Mouse (Mus musculus): Measurements from ENCODE around the gene A3galt2. TPM values are rescaled to one million over a fixed set of nuclear protein-coding genes. Genes with fewer than 3 reads are reported as not detected.

Gene A3galt2
- polyA plus RNA-seq, 2 experiments: 0.04 to 0.06 TPM

- 74% methylated on average over 6 of the region's 6 CpGs for WGBS (ENCODE audit: insufficient replicate concordance)
- Histone ChIP-seq H3K4me2 (ENCODE audit: low read depth) (no peak overlapping the region), H3K9me3 (ENCODE audit: control insufficient read depth, low read length) (no peaks in the 10 kb centered on the region), H3K4me3 (ENCODE audit: insufficient read depth in 1 of 2, low read depth in 2 of 2, low read length in 2 of 2) (no peak overlapping the region), H3K27me3 (ENCODE audit: control insufficient read depth, insufficient read depth, low read length) (no peaks in the 10 kb centered on the region), H3K27ac (no peak overlapping the region), H3K4me1 (replicated peaks; ENCODE audit: control insufficient read depth in 2 of 2, insufficient read depth in 2 of 2, low read length in 1 of 2) (peaks cover 3 to 6% of the 10 kb centered on the region in 2 experiments; a peak in 3 of 4 replicates), H3K36me3 (replicated peaks; ENCODE audit: control insufficient read depth, insufficient read depth, low read depth) (no peaks in the 10 kb centered on the region), H3K9ac (replicated peaks) (no peak overlapping the region)
- ATAC-seq (ENCODE audit: insufficient read depth) (no peak), DNase-seq (ENCODE audit: low read depth in 3 of 3, low spot score in 3 of 3) (no peak)
- TF ChIP-seq EP300 (IDR thresholded peaks at IDR 0.05; ENCODE audit: low read depth) (no peak), CTCF (IDR thresholded peaks at IDR 0.05; ENCODE audit: low read depth) (no peak)
Observed at GRCm38 (mm10) chr4:128710286-128710685, 44.9 kb upstream of the A3galt2 start.

GRCm38 (mm10) chr4:128710800-128711199 lies 44.4 kb upstream of the A3galt2 start:
- WGBS (ENCODE audit: insufficient replicate concordance): 66% methylated on average over 9 of the region's 9 CpGs

GRCm38 (mm10) chr4:128711455-128712135 lies 43.6 kb upstream of the A3galt2 start:
- peak; percentile 71 to 82 (median 73) for DNase-seq (ENCODE audit: low read depth in 3 of 3, low spot score in 3 of 3)
- H3K27ac ChIP-seq: no peak overlapping the region
- 6% methylated on average over 24 of the region's 24 CpGs for WGBS (ENCODE audit: insufficient replicate concordance)

More at GRCm38 (mm10) chr4:128710800-128711199, 44.4 kb upstream of the A3galt2 start:
- H3K9ac ChIP-seq (replicated peaks): no peak overlapping the region
- H3K27ac ChIP-seq: no peak overlapping the region
- DNase-seq (ENCODE audit: low read depth in 3 of 3, low spot score in 3 of 3) (no peak), ATAC-seq (ENCODE audit: insufficient read depth) (no peak)
- peaks cover 3 to 6% of the 10 kb centered on the region in 2 experiments; a peak in 3 of 4 replicates for H3K4me1 ChIP-seq (replicated peaks; ENCODE audit: control insufficient read depth in 2 of 2, insufficient read depth in 2 of 2, low read length in 1 of 2)
- no peak overlapping the region for H3K4me3 ChIP-seq (ENCODE audit: insufficient read depth in 1 of 2, low read depth in 2 of 2, low read length in 2 of 2)
- no peaks in the 10 kb centered on the region for H3K36me3 ChIP-seq (replicated peaks; ENCODE audit: control insufficient read depth, insufficient read depth, low read depth)
- no peak for TF ChIP-seq CTCF (IDR thresholded peaks at IDR 0.05; ENCODE audit: low read depth)
- TF ChIP-seq EP300 (IDR thresholded peaks at IDR 0.05; ENCODE audit: low read depth): no peak
- H3K9me3 ChIP-seq (ENCODE audit: control insufficient read depth, low read length): no peaks in the 10 kb centered on the region
- no peak overlapping the region for H3K4me2 ChIP-seq (ENCODE audit: low read depth)
- H3K27me3 ChIP-seq (ENCODE audit: control insufficient read depth, insufficient read depth, low read length): no peaks in the 10 kb centered on the region

GRCm38 (mm10) chr4:128712136-128712655 lies 43.0 kb upstream of the A3galt2 start:
- Histone ChIP-seq H3K27ac (no peak overlapping the region), H3K4me1 (replicated peaks; ENCODE audit: control insufficient read depth in 2 of 2, insufficient read depth in 2 of 2, low read length in 1 of 2) (peaks cover 3 to 8% of the 10 kb centered on the region in 2 experiments; a peak in 3 of 4 replicates)
- ATAC-seq (ENCODE audit: insufficient read depth): no peak

More at GRCm38 (mm10) chr4:128711455-128712135, 43.6 kb upstream of the A3galt2 start:
- Histone ChIP-seq H3K4me1 (replicated peaks; ENCODE audit: control insufficient read depth in 2 of 2, insufficient read depth in 2 of 2, low read length in 1 of 2) (peaks cover 3 to 8% of the 10 kb centered on the region in 2 experiments; a peak in 3 of 4 replicates), H3K4me3 (ENCODE audit: insufficient read depth in 1 of 2, low read depth in 2 of 2, low read length in 2 of 2) (peak overlapping the region; percentile 38 to 62), H3K36me3 (replicated peaks; ENCODE audit: control insufficient read depth, insufficient read depth, low read depth) (no peaks in the 10 kb centered on the region), H3K4me2 (ENCODE audit: low read depth) (peak overlapping the region; percentile 68), H3K27me3 (ENCODE audit: control insufficient read depth, insufficient read depth, low read length) (no peaks in the 10 kb centered on the region), H3K9ac (replicated peaks) (peak overlapping the region; percentile 41), H3K9me3 (ENCODE audit: control insufficient read depth, low read length) (no peaks in the 10 kb centered on the region)
- TF ChIP-seq CTCF (IDR thresholded peaks at IDR 0.05; ENCODE audit: low read depth) (peak; percentile 100), EP300 (IDR thresholded peaks at IDR 0.05; ENCODE audit: low read depth) (no peak)
- peak; percentile 70; the same call in 1 of the 2 replicates for ATAC-seq (ENCODE audit: insufficient read depth)

GRCm38 (mm10) chr4:128712941-128713340 lies 42.2 kb upstream of the A3galt2 start:
- H3K27me3 ChIP-seq (ENCODE audit: control insufficient read depth, insufficient read depth, low read length): no peaks in the 10 kb centered on the region
- H3K9me3 ChIP-seq (ENCODE audit: control insufficient read depth, low read length): no peaks in the 10 kb centered on the region
- WGBS (ENCODE audit: insufficient replicate concordance): 83% methylated on average over 6 of the region's 6 CpGs
- H3K9ac ChIP-seq (replicated peaks): no peak overlapping the region
- no peak for TF ChIP-seq CTCF (IDR thresholded peaks at IDR 0.05; ENCODE audit: low read depth)
- TF ChIP-seq EP300 (IDR thresholded peaks at IDR 0.05; ENCODE audit: low read depth): no peak
- no peak for ATAC-seq (ENCODE audit: insufficient read depth)
- H3K36me3 ChIP-seq (replicated peaks; ENCODE audit: control insufficient read depth, insufficient read depth, low read depth): no peaks in the 10 kb centered on the region
- H3K4me2 ChIP-seq (ENCODE audit: low read depth): no peak overlapping the region
- H3K4me1 ChIP-seq (replicated peaks; ENCODE audit: control insufficient read depth in 2 of 2, insufficient read depth in 2 of 2, low read length in 1 of 2): peaks cover 3 to 8% of the 10 kb centered on the region in 2 experiments; a peak in 3 of 4 replicates
- no peak overlapping the region for H3K27ac ChIP-seq
- H3K4me3 ChIP-seq (ENCODE audit: insufficient read depth in 1 of 2, low read depth in 2 of 2, low read length in 2 of 2): no peak overlapping the region
- no peak for DNase-seq (ENCODE audit: low read depth in 3 of 3, low spot score in 3 of 3)

More at GRCm38 (mm10) chr4:128712136-128712655, 43.0 kb upstream of the A3galt2 start:
- H3K4me3 ChIP-seq (ENCODE audit: insufficient read depth in 1 of 2, low read depth in 2 of 2, low read length in 2 of 2): peak overlapping the region in 1 of 2 experiments; percentile 38; a peak in 2 of 4 replicates
- no peaks in the 10 kb centered on the region for H3K36me3 ChIP-seq (replicated peaks; ENCODE audit: control insufficient read depth, insufficient read depth, low read depth)
- no peak for TF ChIP-seq CTCF (IDR thresholded peaks at IDR 0.05; ENCODE audit: low read depth)
- no peak for TF ChIP-seq EP300 (IDR thresholded peaks at IDR 0.05; ENCODE audit: low read depth)
- H3K4me2 ChIP-seq (ENCODE audit: low read depth): peak overlapping the region; percentile 68
- no peaks in the 10 kb centered on the region for H3K27me3 ChIP-seq (ENCODE audit: control insufficient read depth, insufficient read depth, low read length)
- no peak for DNase-seq (ENCODE audit: low read depth in 3 of 3, low spot score in 3 of 3)
- WGBS (ENCODE audit: insufficient replicate concordance): 66% methylated on average over 13 of the region's 13 CpGs
- H3K9me3 ChIP-seq (ENCODE audit: control insufficient read depth, low read length): no peaks in the 10 kb centered on the region
- peak overlapping the region; percentile 41; the same call in 1 of the 2 replicates for H3K9ac ChIP-seq (replicated peaks)
